Mouse (Mus musculus) brown adipose tissue, adult 24 weeks (tissue): ENCODE data around the gene Izumo1. TPM values are rescaled to one million over a fixed set of nuclear protein-coding genes. Genes with fewer than 3 reads are reported as not detected.

Source experiments
- H3K27ac ChIP-seq: fragments of 200-500 bp; replicated peaks from 2 replicates; pipeline ENCODE4 v1.5.1; 2012; ENCODE audit warnings: low read depth, mild to moderate bottlenecking, low read length
- H3K4me1 ChIP-seq: fragments of 200-500 bp; 2 replicates; pipeline ENCODE4 v1.6.1; 2012; ENCODE audit warnings: low read length, mixed read lengths; ENCODE audit not compliant: control insufficient read depth, insufficient read depth, insufficient read length
- H3K4me3 ChIP-seq: fragments of 200-500 bp; 2 replicates; pipeline ENCODE4 v1.5.1; 2012; ENCODE audit warnings: low read depth, mild to moderate bottlenecking, low read length, moderate library complexity; ENCODE audit not compliant: insufficient read depth
- polyA plus RNA-seq: library from polyadenylated mRNA; stranded (reverse); fragments of >200 nt; gene quantifications from 2 replicates; pipeline ENCODE4 v1.2.4, GENCODE M21; 2012; ENCODE audit not compliant: missing spikeins, insufficient read depth, insufficient read length

Izumo1 gene
- polyA plus RNA-seq, 1 experiment: not detected

DNA sequence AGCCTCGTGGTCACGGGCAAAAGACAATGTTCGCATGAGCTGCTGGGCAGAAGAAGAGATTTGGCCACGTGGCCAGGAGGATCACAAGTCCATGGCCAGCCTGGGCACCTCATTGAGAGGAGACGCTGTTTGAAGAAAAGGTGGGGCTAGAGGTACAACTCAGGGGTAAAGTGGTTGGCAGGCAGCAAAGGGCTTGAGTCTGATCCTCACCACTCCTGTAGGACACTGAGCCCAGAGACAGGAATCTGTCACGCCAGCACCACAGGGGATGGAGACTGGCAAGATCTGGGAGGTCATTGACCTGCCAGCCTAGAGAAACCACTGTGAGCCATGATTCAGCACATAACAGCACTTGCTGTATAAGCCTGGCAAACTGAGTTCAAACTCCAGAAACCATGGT, 24.1 kb upstream of the Izumo1 start:
- Histone ChIP-seq H3K27ac (no peak overlapping the region), H3K4me1 (no peaks in the 10 kb centered on the region), H3K4me3 (no peak overlapping the region)

DNA sequence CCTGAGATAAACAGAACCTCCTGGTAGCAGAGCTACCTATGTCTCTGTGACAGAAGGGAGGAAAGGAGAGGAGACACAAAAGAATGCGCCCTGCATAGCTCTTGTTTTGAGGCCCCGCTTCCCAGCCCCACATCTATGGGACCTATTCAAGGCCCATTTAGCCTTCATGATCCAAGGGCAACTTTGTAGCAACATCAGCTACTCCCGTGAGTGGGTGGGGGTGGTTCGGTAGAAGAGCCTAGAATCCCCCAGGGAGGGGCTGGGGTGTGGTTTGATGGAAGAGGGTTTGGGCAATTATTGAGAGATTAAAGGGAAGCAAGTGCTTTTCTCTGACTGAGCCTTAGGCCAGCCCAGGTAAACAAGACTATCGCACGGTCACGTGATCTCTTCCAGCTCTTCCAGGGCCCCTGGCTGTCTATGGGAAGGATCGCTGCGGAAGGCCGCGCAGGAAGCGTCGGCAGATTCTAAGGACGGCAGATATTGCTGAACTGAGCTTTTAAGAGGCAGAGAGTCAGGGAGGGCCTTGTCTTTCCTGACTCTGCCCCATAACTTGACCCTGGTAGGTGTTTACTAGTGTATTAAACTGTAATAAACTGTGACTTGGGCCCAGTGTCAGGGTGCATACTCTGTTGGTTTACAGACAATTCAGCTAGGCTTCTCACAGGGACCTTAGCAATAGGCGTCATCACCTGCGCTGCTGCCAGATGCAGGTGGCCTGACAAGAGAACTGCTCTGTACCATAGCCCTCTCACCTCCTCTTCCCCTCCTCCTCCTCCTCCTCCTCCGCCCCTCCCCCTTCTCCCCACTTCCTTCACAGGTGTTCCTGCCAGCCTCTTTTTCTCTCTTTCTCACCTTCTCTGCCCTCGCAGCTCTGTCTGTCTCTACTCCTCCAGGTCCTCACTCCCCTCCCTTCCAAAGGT, 22.4 kb upstream of the Izumo1 start:
- Histone ChIP-seq H3K4me3 (no peak overlapping the region), H3K27ac (no peak overlapping the region), H3K4me1 (no peaks in the 10 kb centered on the region)

DNA sequence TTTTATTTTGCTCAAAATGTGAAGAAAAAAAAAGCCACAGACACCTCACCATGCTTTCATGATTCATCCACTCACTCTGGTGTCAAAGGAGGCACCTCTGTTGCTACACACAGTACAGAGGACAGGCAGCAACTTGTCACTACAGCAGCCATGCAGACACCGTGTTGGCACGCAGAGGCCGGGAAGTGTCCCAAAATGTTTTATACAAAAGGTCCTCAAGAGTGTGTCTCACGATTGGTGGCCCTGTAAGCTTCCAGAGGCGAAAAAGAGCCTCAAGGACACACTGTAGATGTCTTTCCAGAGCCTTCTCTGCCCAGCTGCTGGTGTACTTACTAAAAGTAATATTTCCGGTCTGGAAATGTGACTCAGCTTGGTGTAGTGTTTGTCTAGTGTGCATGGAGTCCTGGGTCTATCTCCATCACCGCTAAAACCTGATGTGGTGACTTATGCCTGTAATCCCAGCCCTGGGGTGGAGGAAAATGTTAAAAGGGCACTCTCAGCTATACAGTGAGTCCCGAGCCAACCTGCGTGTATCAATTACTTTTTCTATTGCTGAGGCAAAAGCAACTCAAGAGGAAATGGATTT, 15.8 kb upstream of the Izumo1 start:
- H3K4me1 ChIP-seq: no peaks in the 10 kb centered on the region
- peak overlapping the region; percentile 20; the same call in 1 of the 2 replicates for H3K27ac ChIP-seq
- no peak overlapping the region for H3K4me3 ChIP-seq

DNA sequence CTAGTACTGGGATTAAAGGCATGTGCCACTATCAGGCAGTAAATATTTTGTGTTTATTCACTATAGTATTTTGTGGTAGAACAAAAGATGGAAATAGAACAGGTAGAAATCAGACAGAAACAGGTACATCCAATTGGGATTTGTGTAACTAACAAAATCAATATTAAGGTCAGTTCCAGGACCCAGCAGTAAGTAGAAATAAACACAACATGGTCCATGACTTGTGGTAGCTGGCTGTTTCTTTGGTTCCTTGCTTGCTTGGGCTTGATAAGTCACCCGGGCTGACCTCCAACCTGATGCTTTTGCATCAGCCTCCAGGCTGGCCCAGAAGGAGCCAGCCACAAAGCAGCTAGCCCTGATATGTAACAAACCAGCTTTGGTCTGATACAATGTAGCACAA, 12.1 kb upstream of the Izumo1 start:
- Histone ChIP-seq H3K4me3 (no peak overlapping the region), H3K27ac (no peak overlapping the region), H3K4me1 (no peaks in the 10 kb centered on the region)

DNA sequence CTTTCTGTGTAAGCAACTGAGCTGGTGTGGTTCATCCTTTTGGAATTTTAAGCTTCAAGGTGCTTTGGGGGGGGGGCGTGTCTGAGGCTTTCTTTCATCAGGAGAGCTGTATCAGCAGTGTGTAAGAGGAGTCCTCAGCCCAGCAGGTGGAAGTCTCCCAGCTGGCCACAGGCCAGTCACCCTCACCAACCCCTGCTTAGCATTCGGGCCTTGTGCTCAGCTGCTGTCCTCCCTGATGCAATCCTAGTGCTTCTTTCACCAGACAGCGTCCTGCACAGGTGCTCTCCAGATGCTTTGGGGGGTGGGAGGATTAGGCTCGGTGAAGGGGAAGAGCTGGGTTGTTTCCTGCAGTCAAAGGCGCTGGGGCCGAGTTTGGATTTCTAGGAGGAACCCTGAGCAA, 5.3 kb upstream of the Izumo1 start:
- H3K4me3 ChIP-seq: no peak overlapping the region
- H3K27ac ChIP-seq: no peak overlapping the region
- H3K4me1 ChIP-seq: peaks cover 3% of the 10 kb centered on the region; the same call in 1 of the 2 replicates

DNA sequence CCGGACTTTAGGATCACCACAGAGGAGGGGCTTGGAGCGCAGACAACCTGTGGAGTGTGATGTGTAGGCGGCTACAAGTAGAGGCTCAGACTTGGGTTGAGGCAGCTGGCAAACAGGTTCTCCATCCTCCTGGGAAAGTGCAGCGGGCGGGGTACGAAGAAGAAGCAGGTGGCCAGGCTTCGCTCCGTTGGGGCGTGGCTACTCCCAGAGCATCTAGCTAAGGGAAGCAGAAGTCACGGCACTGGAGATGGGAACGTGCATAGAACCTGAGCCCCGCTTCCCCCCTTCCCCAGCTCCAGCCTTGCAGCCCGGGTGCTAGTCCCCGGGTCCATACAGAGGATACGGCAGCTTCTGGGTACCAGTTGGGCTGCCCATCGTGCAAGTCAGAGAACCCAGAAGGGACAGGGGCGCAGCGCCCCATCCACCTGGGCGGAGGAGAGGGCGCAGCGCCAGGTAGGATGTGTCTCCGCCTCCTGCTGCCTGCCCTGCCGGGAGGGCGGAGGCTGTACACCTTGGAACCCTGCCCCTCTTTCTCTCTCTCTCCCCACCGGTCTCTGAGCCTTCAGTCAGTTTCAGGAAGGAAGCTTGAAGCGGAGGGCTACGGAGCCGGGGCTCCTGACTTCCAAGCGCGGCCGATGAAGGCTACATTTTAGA, 4.4 kb upstream of the Izumo1 start, which contains the start of gene Fut1:
Fut1 (plus strand) TSS at position 248 of the 654 bp plus-strand sequence.
- Histone ChIP-seq H3K27ac (no peak within 1 kb of the TSS), H3K4me3 (no peak within 1 kb of the TSS), H3K4me1 (peaks cover 3% of the 10 kb centered on the region; the same call in 1 of the 2 replicates)

DNA sequence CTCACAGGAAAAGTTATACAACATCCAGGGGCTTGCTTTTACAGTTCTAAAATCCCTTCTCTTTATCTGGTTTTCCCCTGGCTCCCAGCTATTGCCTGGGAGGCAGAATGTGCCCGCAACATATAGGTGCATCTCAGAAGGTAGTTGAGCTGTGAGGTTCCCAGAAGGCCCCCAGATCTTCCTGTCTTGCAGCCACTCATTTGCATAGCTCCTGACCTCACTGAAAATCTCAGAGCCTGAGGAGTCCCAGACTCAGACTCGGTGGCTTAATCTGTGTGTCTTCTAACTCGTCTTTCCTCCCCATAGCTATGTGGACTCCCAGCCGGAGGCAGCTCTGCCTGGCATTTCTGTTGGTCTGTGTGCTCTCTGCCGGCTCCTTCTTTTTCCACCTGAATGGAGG, 3.3 kb upstream of the Izumo1 start:
- no peak overlapping the region for H3K27ac ChIP-seq
- peaks cover 3% of the 10 kb centered on the region; the same call in 1 of the 2 replicates for H3K4me1 ChIP-seq

DNA sequence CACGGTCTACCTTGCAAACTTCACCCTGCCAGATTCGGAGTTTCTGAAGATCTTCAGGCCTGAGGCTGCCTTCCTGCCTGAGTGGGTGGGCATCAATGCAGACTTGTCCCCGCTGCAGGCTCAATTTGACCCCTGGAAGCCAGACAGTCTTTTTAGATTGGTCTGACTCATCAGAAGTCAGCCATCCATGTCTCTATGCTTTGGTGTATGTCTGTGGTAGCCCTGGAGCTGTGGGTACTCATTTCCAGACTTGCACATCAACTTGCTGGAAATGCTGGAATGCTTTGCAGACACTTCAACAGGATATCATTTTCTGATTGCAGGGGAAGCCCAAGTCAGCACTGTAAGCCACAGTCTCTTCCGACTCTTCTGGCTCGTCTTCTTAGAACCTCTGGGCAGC, 2.0 kb upstream of the Izumo1 start:
- Histone ChIP-seq H3K27ac (no peak overlapping the region), H3K4me1 (peaks cover 3% of the 10 kb centered on the region; the same call in 1 of the 2 replicates), H3K4me3 (no peak overlapping the region)

More for the DNA sequence above, 3.3 kb upstream of the Izumo1 start:
- H3K4me3 ChIP-seq: no peak overlapping the region

DNA sequence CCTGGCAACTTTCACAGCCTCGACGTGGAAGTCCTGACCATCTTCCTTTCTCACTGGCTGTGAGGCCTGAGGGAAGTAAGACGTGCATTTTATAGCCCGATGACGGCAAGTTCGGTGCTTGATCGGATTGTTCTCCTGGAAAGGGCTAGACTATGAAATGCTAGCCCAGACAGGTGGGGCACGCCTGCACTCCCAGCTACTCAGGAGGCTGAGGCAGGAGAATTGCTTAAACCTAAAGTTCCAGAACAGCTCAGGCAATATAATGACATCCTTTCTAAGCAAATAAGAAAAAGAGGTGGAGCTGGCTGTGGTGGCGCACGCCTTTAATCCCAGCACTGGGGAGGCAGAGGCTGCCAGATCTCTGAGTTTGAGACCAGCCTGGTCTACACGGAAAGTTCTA, 1.9 kb downstream of the Izumo1 start:
- Histone ChIP-seq H3K4me3 (no peak overlapping the region), H3K27ac (no peak overlapping the region), H3K4me1 (no peaks in the 10 kb centered on the region)

DNA sequence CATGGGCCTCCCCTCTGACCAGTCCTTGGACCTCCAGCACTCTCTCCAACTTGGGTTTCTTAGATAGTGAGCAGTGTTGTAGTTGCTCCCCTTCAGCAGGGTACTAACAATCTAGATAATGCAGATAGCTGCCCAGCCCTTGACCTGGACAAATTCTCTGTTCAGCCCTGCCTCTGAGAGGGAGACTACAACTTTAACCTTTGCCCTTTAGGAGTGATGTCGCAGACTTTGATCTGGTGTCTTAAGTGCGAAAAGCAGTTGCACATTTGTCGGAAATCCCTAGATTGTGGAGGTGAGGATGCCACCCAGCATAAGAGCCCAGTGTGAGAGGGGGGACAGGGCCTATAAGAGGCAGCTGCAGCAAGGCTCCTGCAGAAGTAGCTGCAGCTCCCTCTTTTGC, 3.1 kb downstream of the Izumo1 start:
- Histone ChIP-seq H3K4me1 (no peaks in the 10 kb centered on the region), H3K27ac (no peak overlapping the region), H3K4me3 (no peak overlapping the region)

DNA sequence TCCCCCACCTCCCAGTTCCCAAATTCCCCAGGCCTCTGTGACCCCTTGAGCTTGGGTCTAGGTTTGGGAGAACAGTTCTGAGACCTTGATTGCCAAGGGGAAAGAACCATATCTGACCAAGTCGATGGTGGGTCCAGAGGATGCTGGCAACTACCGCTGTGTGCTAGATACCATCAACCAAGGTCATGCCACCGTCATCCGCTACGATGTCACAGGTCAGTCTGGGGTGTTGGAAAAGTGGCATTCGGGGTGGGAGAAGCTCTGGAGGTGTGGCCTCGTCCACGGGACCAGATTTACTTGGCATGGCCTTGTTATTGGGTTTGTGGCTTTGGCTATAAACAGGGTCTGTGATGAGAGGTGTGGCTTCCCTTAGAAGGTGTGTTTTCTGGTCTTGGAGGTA, 3.9 kb downstream of the Izumo1 start:
- Histone ChIP-seq H3K4me1 (no peaks in the 10 kb centered on the region; the same call in 1 of the 2 replicates), H3K4me3 (no peak overlapping the region), H3K27ac (no peak overlapping the region)

DNA sequence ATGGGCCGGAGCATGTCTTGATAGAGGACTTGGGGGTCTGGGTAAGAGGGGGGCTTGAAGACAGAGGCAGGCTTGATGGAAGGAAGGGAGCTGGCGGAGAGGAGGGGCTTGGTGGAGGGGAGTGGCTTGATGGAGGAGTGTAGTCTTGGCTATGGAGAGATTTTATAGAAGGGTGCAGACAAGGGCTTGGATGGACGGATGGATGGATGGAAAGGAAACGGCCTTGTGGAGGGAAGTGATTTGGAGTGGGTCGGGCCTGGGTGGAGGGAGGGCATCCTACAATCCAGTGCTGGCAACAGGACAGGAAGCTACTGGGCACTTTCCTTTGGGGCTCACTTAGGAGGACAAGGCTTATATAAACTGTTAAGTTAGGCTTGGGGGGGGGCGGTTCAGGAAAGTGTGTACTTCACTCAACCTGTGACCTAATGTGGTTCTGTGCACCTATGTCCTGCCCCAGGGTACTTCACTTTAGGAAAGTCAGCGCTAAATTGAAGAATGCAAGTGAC, 5.0 kb downstream of the Izumo1 start:
- Histone ChIP-seq H3K4me3 (peak overlapping the region; percentile 93), H3K4me1 (no peaks in the 10 kb centered on the region; the same call in 1 of the 2 replicates), H3K27ac (peak overlapping the region; percentile 99)

DNA sequence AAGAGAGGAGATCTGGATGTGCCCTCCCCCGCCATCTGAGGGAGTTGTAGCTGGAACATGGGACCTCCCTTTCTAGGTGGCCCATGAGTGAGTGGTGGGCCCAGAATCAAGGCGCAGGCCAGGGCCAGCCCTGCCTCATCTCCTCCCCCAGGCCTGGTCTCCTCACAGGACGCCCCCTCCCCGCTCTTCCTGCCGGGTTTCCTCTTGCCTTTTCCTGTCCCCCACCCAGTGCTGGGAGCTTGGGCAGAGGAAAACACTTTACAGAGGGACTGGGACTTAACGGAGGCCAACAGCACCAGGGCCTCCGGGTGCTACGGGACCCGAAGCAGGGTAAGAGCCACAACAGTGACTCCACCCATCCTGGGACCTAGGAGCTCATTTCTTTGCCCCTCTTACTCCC, 5.7 kb downstream of the Izumo1 start, which contains the start of gene Rasip1:
Rasip1 (plus strand) TSS at position 228 of the 400 bp plus-strand sequence.
- no peaks in the 10 kb centered on the region; the same call in 1 of the 2 replicates for H3K4me1 ChIP-seq
- peak within 1 kb of the TSS; percentile 99 for H3K27ac ChIP-seq
- peak within 1 kb of the TSS; percentile 93 for H3K4me3 ChIP-seq

DNA sequence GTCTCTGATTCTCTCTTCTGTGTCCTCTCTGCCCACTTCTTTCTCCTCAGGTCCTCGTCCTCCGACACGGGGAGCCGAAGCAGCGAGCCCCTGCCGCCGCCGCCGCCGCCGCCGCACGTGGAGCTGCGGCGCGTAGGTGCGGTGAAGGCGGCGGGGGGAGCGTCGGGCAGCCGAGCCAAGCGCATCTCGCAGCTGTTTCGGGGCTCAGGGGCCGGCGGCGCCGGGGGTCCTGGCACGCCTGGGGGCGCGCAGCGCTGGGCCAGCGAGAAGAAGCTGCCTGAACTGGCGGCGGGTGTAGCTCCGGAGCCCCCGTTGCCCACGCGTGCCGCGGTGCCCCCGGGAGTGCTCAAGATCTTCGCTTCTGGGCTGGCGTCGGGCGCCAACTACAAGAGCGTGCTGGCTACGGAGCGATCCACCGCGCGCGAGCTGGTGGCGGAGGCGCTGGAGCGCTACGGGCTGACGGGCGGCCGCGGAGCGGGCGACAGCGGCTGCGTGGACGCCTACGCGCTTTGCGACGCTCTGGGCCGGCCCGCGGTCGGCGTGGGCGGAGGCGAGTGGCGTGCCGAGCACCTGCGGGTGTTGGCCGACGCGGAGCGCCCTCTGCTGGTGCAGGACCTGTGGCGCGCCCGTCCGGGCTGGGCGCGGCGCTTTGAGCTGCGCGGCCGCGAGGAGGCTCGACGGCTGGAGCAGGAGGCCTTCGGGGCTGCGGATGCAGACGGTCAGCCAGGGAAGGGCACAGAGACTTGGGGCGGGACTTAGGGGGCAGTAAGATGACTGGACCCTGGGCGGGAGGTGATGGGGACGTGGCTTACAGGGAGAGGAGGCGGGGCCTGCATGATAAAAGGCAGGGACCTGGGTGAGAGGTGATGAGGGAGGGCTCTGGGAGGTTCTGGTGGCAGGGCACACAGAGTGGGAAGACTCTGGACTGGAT, 7.0 kb downstream of the Izumo1 start:
- Histone ChIP-seq H3K27ac (peak overlapping the region; percentile 99), H3K4me1 (no peaks in the 10 kb centered on the region; the same call in 1 of the 2 replicates), H3K4me3 (peak overlapping the region; percentile 93)
